Mouse (Mus musculus) E14TG2a.4 (cell line): Measurements from ENCODE around the gene Ttc16.

Source experiments
- CTCF ChIP-seq: conservative IDR thresholded peaks from 2 replicates; pipeline ENCODE4 v1.5.1; 2014; ENCODE audit warnings: low read length
- NANOG ChIP-seq: IDR thresholded peaks from 2 replicates; pipeline ENCODE4 v1.6.1; 2014; ENCODE audit warnings: borderline replicate concordance, low read length, mixed read lengths
- POU5F1 ChIP-seq: IDR thresholded peaks from 2 replicates; pipeline ENCODE4 v1.6.1; 2014; ENCODE audit warnings: low read length, borderline replicate concordance

DNA sequence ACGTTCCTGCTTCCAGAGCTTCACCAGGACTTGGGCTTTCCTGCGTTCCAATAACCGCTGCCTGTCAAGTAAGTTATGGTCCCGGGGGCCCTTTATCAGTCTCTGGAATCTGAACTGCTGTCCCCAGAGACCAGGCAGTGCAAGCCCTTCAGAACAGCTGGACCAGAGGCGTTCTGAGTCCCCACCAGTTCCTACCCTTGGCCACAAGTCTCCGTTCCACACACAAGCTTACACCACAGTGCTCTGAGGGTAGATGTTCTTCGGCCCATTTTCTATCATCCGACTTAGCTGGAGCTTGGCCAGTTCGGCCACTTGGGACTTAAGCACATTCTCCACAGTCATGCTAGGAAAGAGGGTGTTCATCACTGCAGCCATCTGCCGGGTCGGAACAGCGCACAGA lies 8.2 kb downstream of the Ttc16 start:
- no peak for TF ChIP-seq CTCF
- no peak for TF ChIP-seq NANOG
- TF ChIP-seq POU5F1, result no peak
